ENCODE assay signal across 12 mouse cellular contexts in the genomic region with DNA sequence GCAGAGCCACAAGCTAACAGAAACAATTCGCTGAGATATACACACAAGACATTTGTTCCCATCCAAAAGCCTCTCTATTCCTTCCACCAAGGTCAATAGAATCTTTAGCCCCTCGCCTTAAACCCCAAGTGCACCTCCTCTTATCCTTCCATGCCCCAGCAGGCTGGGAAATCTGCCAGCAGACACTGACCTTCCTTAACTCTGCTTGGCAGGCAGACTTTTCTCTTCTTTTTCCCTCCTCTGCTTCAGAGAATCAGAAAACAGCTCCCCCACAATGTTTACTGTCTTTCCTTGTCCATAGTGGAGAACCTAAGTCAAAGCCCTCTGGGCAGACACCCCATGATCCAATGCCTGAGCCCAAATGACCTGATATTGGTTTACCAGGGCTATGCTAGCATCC.
"Had no signal": no experiment of that assay in that cellular context is flagged by ENCODE, and none has a peak within 500 bp of the region (broad histone marks: within the 10 kb centered on the region; RNA-seq: fewer than 3 reads in every experiment).

No protein-coding gene starts in this region.

- H3K9me3 ChIP-seq: intestine, embryonic 15.5 days; liver, embryonic 13.5 days; midbrain, embryonic 12.5 days; stomach, embryonic 15.5 days had no signal

- H3K9ac ChIP-seq: intestine, embryonic 15.5 days; limb, embryonic 12.5 days; liver, embryonic 13.5 days; liver, postnatal 0 days; midbrain, embryonic 12.5 days; stomach, embryonic 15.5 days had no signal

- H3K27ac ChIP-seq: intestine, embryonic 15.5 days; layer of hippocampus, adult 2 months; limb, embryonic 12.5 days; liver, embryonic 13.5 days; midbrain, embryonic 12.5 days; stomach, embryonic 15.5 days had no signal

- H3K4me1 ChIP-seq: intestine, embryonic 15.5 days; limb, embryonic 12.5 days; liver, embryonic 13.5 days; midbrain, embryonic 12.5 days; stomach, embryonic 15.5 days had no signal

- H3K27me3 ChIP-seq: intestine, embryonic 15.5 days; stomach, embryonic 15.5 days had no signal

- H3K4me3 ChIP-seq: intestine, embryonic 15.5 days; layer of hippocampus, adult 2 months; limb, embryonic 12.5 days; liver, embryonic 13.5 days; megakaryocyte, embryonic 14.5 days; midbrain, embryonic 12.5 days; stomach, embryonic 15.5 days had no signal

- ATAC-seq: intestine, embryonic 15.5 days had no signal

- H3K4me2 ChIP-seq: intestine, embryonic 15.5 days; limb, embryonic 12.5 days; liver, embryonic 13.5 days; midbrain, embryonic 12.5 days; stomach, embryonic 15.5 days had no signal

- H3K36me3 ChIP-seq: intestine, embryonic 15.5 days; limb, embryonic 12.5 days; liver, embryonic 13.5 days; midbrain, embryonic 12.5 days; stomach, embryonic 15.5 days had no signal

- DNase-seq: liver; liver, embryonic 13.5 days; right cerebral cortex, postnatal 14 days; thymus, adult 2 months; thymus, postnatal 25 days had no signal
